Mouse (Mus musculus) liver, embryonic 14.5 days (tissue): ENCODE measurements around the gene Rab11b.

Experiments
- CTCF ChIP-seq: IDR thresholded peaks from 2 replicates; pipeline ENCODE4 v1.5.1; 2016; ENCODE audit warnings: antibody characterized with exemption, low read depth, control low read depth
- EP300 ChIP-seq: IDR thresholded peaks from 2 replicates; pipeline ENCODE4 v1.6.1; 2016; ENCODE audit warnings: antibody characterized with exemption, low read depth

- TF ChIP-seq CTCF (no peak), EP300 (no peak)
These were observed 17.9 kb downstream of the Rab11b start for GRCm38 (mm10) chr17:33742420-33742819.
